Mouse (Mus musculus) embryonic stem cell, embryonic (primary cell): ENCODE measurements around the gene Gm20388.

Source experiments
- CTCF ChIA-PET, 4 experiments: fragments of 300-600 bp in 2 of 4; fragments of 350-600 bp in 2 of 4; sonication (Branson Sonifier 250); formaldehyde crosslinking; loops; one replicate each; lab custom pipeline; 2022; ENCODE audit warnings: inconsistent platforms in 2 of 4; lab: Charles Lee
- POLR2A ChIA-PET, 4 experiments: fragments of 300-600 bp in 2 of 4; fragments of 350-600 bp in 2 of 4; sonication (Branson Sonifier 250); formaldehyde crosslinking; loops; one replicate each; lab custom pipeline; 2022; ENCODE audit warnings: antibody characterized with exemption in 4 of 4, inconsistent platforms in 1 of 4; lab: Charles Lee

Gene Gm20388

DNA sequence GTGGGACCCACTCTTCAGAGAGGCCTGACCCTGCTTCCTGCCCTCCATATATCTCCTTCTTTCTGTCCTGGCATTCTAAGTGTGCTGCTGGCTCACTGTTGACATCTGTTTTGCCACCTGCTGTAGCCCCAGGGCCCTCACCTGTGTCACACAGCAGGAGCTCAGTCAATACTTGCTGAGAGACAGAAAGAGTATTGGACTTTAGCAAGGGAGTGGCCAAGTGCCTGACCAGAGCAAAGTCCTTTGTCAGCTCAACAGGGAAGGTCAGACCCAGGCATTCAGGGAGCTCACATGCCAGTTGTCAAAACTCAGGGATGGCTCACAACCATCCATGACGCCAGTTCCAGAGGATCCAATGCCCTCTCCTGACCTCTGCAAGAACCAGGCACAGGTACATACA lies 4062.9 kb downstream of the Gm20388 start:
- ChIA-PET POLR2A (interaction anchor here (0.6 to 2.7 kb wide), 11 partner anchors 9 to 339 kb away, joined by 3 to 7 read pairs (median 3); partner anchors contain the start of genes Abcb10 (in 3 of the 4) and Nup133 (in 1 of the 4)), CTCF (interaction anchor here in 1 of 4 experiments (1.6 kb wide), 2 partner anchors 23 to 49 kb away, joined by 4 to 5 read pairs; no protein-coding TSS in a partner anchor)

GRCm38 (mm10) chr8:123977499-123977898 lies 4066.9 kb downstream of the Gm20388 start:
- ChIA-PET CTCF (interaction anchor here in 3 of 4 experiments (0.6 to 1.8 kb wide), 4 partner anchors 27 to 1372 kb away, joined by 3 to 13 read pairs (median 4); no protein-coding TSS in a partner anchor), POLR2A (interaction anchor here in 2 of 4 experiments (0.7 to 4.1 kb wide), 8 partner anchors 12 to 95 kb away, joined by 3 to 15 read pairs (median 4); partner anchors contain the start of gene Nup133 (in 2 of the 2))

- CTCF ChIA-PET = interaction anchor here (0.6 to 1.8 kb wide), 6 partner anchors 11 to 187 kb away, joined by 3 to 6 read pairs (median 4); no protein-coding TSS in a partner anchor
Observed at GRCm38 (mm10) chr8:123978166-123978838, 4067.7 kb downstream of the Gm20388 start.

DNA sequence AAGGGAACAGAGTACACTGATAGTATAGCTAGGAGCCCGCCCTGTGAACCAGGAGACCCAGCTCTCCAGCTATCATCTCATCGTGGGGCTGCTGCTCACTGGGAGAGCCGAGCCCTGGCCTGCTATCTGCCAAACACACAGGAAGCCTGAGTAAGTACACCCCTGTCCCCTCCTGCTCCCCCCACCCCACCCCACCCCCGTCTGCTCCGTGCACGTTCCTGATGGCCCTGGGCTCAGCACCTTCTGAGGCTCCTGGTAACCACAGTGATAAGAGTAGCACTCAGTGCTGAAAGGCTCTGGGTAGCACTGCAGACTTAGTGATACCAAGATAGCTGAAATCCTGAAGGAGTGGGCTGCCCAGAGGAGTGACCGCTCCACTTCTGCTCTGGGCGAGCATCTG lies 4068.3 kb downstream of the Gm20388 start:
- CTCF ChIA-PET = interaction anchor here in 3 of 4 experiments (0.6 to 1.8 kb wide), 5 partner anchors 11 to 43 kb away, joined by 3 to 6 read pairs (median 4); no protein-coding TSS in a partner anchor
- POLR2A ChIA-PET = interaction anchor here in 3 of 4 experiments (0.6 to 4.1 kb wide), 26 partner anchors 9 to 1726 kb away, joined by 3 to 15 read pairs (median 4); partner anchors contain the start of genes Nup133 (in 2 of the 3), Taf5l (in 1 of the 3) and Urb2 (in 1 of the 3)

More at GRCm38 (mm10) chr8:123978166-123978838, 4067.7 kb downstream of the Gm20388 start:
- POLR2A ChIA-PET = interaction anchor here in 3 of 4 experiments (0.5 to 4.1 kb wide), 31 partner anchors 10 to 1727 kb away, joined by 3 to 15 read pairs (median 4); partner anchors contain the start of genes Nup133 (in 2 of the 3), Taf5l (in 1 of the 3) and Urb2 (in 1 of the 3)

DNA sequence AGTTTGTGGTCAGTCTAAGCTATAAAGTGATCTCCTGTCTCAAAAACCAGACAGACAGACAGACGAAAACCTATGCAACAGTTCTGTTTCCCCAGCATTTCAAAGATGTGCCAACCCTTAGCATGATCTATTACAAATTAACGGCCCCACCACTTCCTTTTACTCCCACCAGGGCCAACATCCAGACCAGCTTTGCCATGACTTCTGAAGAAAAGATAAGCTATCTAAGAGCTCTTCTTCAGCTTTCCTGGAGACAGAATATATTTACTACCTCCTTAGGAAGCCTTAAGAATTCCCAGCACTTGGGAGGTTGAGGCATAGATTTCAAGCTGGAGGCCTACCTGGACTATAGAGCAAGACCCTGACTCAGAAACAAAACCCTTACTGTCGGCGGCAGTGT lies 4069.6 kb downstream of the Gm20388 start:
- ChIA-PET CTCF (interaction anchor here in 2 of 4 experiments (0.7 to 1.0 kb wide), 3 partner anchors 31 to 154 kb away, joined by 4 to 7 read pairs (median 5); partner anchors contain the start of gene Nup133 (in 1 of the 2)), POLR2A (interaction anchor here in 3 of 4 experiments (0.5 to 4.1 kb wide), 5 partner anchors 8 to 412 kb away, joined by 3 to 15 read pairs (median 3); no protein-coding TSS in a partner anchor)

DNA sequence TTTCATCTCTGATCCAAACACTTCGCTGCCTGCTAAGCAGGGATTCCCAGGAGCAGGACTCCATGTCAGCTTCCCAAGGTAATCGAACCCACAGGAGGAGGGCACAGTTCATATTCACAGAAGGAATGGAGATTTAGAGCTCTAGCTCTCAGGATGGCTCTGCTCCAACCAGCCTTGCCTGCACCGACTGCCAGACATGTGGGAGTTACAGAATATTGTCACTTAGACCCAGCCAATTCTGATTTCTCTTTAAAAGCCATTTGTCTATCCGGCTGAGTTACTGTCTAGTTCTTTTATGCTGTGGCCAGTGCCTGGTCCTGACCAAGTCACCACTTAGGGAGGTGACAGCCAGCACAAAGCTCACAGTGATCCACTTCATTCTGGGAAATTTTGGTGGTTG lies 4071.0 kb downstream of the Gm20388 start:
- ChIA-PET CTCF (interaction anchor here in 3 of 4 experiments (0.8 to 1.8 kb wide), 4 partner anchors 12 to 79 kb away, joined by 3 to 6 read pairs (median 5); no protein-coding TSS in a partner anchor), POLR2A (interaction anchor here (0.8 to 2.3 kb wide), 25 partner anchors 8 to 220 kb away, joined by 3 to 26 read pairs (median 4); partner anchors contain the start of genes Nup133 (in 2 of the 4), Taf5l (in 1 of the 4) and Urb2 (in 1 of the 4))

- ChIA-PET CTCF (interaction anchor here in 3 of 4 experiments (0.8 to 1.8 kb wide), 5 partner anchors 11 to 80 kb away, joined by 3 to 6 read pairs (median 5); no protein-coding TSS in a partner anchor), POLR2A (interaction anchor here (0.6 to 2.3 kb wide), 44 partner anchors 9 to 349 kb away, joined by 3 to 26 read pairs (median 4); partner anchors contain the start of genes Nup133 (in 3 of the 4), Taf5l (in 3 of the 4) and Urb2 (in 3 of the 4))
Observed at GRCm38 (mm10) chr8:123982291-123982793, 4071.7 kb downstream of the Gm20388 start.

DNA sequence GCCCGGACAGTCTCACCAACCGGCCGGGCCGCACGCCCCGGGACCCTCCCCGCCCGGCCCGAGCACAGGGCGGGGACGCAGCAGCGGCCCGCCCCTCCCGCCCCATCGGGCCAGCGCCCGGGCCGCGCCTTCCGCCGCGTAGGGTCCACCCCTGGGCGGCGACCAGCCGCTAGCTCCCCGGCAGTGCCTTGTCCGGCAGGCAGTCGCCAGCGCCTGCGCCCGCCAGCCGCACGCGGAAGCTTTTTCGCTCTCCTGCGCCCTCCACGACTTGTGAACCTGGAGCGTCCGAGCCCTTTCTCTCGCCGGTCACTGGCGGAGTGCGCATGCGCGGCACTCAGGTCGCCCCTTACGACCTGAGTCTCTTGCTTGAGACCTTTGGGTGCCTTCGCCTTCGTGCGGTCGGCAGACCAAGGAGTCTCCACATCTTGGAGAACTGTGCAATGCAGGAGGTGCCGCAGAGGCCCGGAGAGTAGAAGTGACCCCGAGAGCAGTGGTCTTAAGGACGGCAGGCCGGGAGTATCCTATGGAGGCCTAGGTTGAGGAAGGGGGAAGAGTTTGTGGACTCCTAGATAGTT lies 4072.3 kb downstream of the Gm20388 start, which contains the start of gene Abcb10:
TSS of gene Abcb10 (minus strand) at position 297 of the 575 bp plus-strand sequence.
- CTCF ChIA-PET = interaction anchor here in 3 of 4 experiments (1.0 to 1.8 kb wide), 3 partner anchors 11 to 58 kb away, joined by 4 to 6 read pairs (median 5); no protein-coding TSS in a partner anchor
- POLR2A ChIA-PET = interaction anchor here (0.7 to 2.3 kb wide), 37 partner anchors 9 to 349 kb away, joined by 3 to 26 read pairs (median 4); partner anchors contain the start of genes Nup133 (in 3 of the 4), Taf5l (in 3 of the 4) and Urb2 (in 3 of the 4)

GRCm38 (mm10) chr8:123988605-123989038 lies 4078.0 kb downstream of the Gm20388 start:
- ChIA-PET POLR2A (interaction anchor here in 3 of 4 experiments (0.7 to 3.1 kb wide), 19 partner anchors 9 to 343 kb away, joined by 3 to 15 read pairs (median 3); partner anchors contain the start of gene Nup133 (in 1 of the 3)), CTCF (interaction anchor here in 3 of 4 experiments (0.6 to 1.2 kb wide), 4 partner anchors 23 to 871 kb away, joined by 3 to 5 read pairs (median 3); no protein-coding TSS in a partner anchor)

DNA sequence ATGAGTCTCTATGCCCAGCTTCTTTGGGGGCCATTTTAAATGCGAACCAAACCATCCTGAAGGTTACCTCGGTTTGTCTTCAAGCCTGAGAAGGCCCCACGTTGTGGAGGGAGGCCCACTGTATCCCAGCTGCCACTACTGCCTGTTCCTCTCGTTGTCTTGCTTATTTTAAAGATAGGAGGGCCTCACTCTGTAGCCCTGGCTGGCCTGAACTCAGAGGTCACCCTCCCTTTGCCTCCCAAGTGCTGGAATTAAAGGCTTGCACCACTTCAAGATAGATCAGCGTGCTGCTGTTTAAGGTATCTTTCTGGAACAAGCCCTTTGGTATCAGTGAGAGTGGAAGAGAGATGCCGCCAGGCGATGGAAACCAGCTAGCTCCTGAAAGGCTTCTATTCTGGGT lies 4078.5 kb downstream of the Gm20388 start:
- ChIA-PET CTCF (interaction anchor here in 1 of 4 experiments (1.2 kb wide), 1 partner anchor 39 kb away, joined by 5 read pairs; no protein-coding TSS in a partner anchor), POLR2A (interaction anchor here in 2 of 4 experiments (0.7 to 3.1 kb wide), 12 partner anchors 10 to 342 kb away, joined by 3 to 15 read pairs (median 4); partner anchors contain the start of gene Nup133 (in 1 of the 2))

- CTCF ChIA-PET = no interaction called here
Observed at GRCm38 (mm10) chr8:123990277-123991049, 4079.8 kb downstream of the Gm20388 start.

DNA sequence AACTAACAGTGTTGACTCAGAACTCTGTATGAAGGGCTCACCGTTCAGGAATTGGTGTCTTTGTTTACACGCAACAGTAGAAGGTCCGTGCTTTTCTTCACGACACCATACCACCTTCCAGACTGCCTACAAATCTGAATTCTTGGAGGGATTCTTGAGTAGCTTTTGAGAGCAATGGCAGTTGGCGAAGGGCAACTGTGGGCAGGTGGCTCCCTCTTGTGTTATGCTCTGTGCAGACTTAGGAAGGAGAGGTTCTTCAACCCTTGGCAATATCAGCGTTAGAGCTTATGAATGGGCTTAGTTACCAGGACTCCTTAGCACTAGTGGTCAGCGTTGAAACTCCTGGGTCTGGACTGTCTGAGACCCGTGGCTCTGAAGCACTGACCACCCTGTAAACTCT lies 4081.9 kb downstream of the Gm20388 start:
- ChIA-PET CTCF (interaction anchor here in 3 of 4 experiments (0.6 to 2.9 kb wide), 16 partner anchors 16 to 850 kb away, joined by 3 to 15 read pairs (median 4); partner anchors contain the start of genes Nup133 (in 1 of the 3) and Rhou (in 1 of the 3)), POLR2A (interaction anchor here (0.6 to 24.3 kb wide), 20 partner anchors 8 to 1416 kb away, joined by 3 to 614 read pairs (median 8); partner anchors contain the start of genes Abcb10 (in 2 of the 4), Taf5l (in 1 of the 4) and Urb2 (in 1 of the 4))

More at GRCm38 (mm10) chr8:123990277-123991049, 4079.8 kb downstream of the Gm20388 start:
- POLR2A ChIA-PET = interaction anchor here in 1 of 4 experiments (1.1 to 3.1 kb wide), 4 partner anchors 12 to 21 kb away, joined by 4 to 15 read pairs (median 10); no protein-coding TSS in a partner anchor

DNA sequence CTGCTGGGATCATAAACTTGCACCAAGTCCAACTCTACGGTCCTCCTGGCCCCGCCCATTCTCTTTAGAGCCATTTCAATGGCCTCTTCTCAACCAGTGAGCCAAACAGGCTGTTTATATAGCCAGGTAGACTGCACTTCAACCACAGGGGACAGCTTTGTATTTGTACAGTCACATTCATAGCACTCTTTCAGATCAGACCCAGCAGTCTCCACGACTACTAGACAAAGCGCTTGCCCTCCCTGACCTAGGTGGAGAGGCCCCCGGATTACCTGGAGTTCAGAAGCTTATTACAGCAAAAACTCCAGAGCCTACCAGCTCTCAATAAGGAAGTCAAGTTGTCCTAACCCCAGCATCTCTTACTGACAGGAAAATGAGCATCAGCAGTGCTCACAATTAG lies 4083.0 kb downstream of the Gm20388 start:
- CTCF ChIA-PET = interaction anchor here (0.5 to 2.9 kb wide), 13 partner anchors 9 to 203 kb away, joined by 3 to 15 read pairs (median 4); partner anchors contain the start of genes Abcb10 (in 1 of the 4) and Nup133 (in 1 of the 4)
- POLR2A ChIA-PET = interaction anchor here (0.5 to 24.3 kb wide), 39 partner anchors 9 to 310 kb away, joined by 3 to 614 read pairs (median 5); partner anchors contain the start of genes Abcb10 (in 4 of the 4), Nup133 (in 2 of the 4), Taf5l (in 2 of the 4) and Urb2 (in 1 of the 4)

DNA sequence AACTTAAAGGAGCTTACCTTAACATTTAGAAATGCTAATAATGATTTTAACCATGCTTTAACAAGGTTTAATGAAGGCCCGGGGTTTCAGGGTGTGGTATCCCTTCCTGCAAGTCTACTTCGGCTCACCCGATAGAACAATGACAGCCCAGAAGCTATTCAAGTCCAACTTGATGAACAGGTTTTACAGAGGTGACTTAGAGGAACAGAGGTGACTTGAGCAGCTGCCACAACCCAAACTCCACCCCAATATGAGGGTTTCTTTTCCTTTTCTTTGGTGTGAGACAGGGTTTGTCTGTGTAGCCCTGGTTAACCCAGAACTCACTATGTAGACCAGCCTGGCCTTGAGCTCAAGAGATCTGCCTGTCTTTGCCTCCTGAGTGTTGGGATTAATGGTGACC lies 4083.4 kb downstream of the Gm20388 start:
- ChIA-PET CTCF (interaction anchor here (0.5 to 2.9 kb wide), 12 partner anchors 9 to 204 kb away, joined by 3 to 15 read pairs (median 4); partner anchors contain the start of genes Abcb10 (in 1 of the 4) and Nup133 (in 1 of the 4)), POLR2A (interaction anchor here (0.5 to 24.3 kb wide), 36 partner anchors 9 to 350 kb away, joined by 3 to 614 read pairs (median 5); partner anchors contain the start of genes Abcb10 (in 3 of the 4), Nup133 (in 2 of the 4), Taf5l (in 2 of the 4) and Urb2 (in 1 of the 4))

GRCm38 (mm10) chr8:123999568-123999967 lies 4088.9 kb downstream of the Gm20388 start:
- CTCF ChIA-PET = interaction anchor here in 1 of 4 experiments (0.6 kb wide), 1 partner anchor 13 kb away, joined by 3 read pairs; no protein-coding TSS in a partner anchor
- POLR2A ChIA-PET = interaction anchor here in 3 of 4 experiments (0.6 to 24.3 kb wide), 9 partner anchors 11 to 49 kb away, joined by 3 to 614 read pairs (median 4); partner anchors contain the start of genes Abcb10 (in 1 of the 3), Taf5l (in 1 of the 3) and Urb2 (in 1 of the 3)
